Mouse (Mus musculus) ES-E14 (cell line): ENCODE measurements around the gene Mxra7. TPM values are rescaled to one million over a fixed set of nuclear protein-coding genes. Genes with fewer than 3 reads are reported as not detected.
A peak's percentile ranks its signal among the peaks of the same experiment; 100 is the strongest.

Source experiments
- DNase-seq: peaks from one replicate; pipeline ENCODE4 v3.0.0-alpha.2; 2013; ENCODE audit warnings: low read depth, low spot score
- H3K27ac ChIP-seq: 2 replicates; pipeline ENCODE4 v1.5.1; 2012; ENCODE audit warnings: low read depth, mild to moderate bottlenecking, low read length, moderate library complexity, mixed read lengths; ENCODE audit not compliant: poor library complexity, insufficient read depth, severe bottlenecking
- H3K36me3 ChIP-seq: 2 replicates; pipeline ENCODE4 v1.6.1; 2012; ENCODE audit warnings: mild to moderate bottlenecking, low read length, moderate library complexity, mixed read lengths; ENCODE audit not compliant: control insufficient read depth, poor library complexity, insufficient read depth, severe bottlenecking
- H3K4me1 ChIP-seq, 2 experiments: fragments of 150-350 bp in 1 of 2; sonication (generic) in 1 of 2; 2 replicates each; pipeline ENCODE4 v1.6.1; 2012; ENCODE audit warnings: low read length in 2 of 2, mild to moderate bottlenecking in 1 of 2, mixed read lengths in 1 of 2; ENCODE audit not compliant: control insufficient read depth in 2 of 2, insufficient read depth in 2 of 2, poor library complexity in 1 of 2
- H3K4me3 ChIP-seq, 2 experiments: fragments of 150-350 bp in 1 of 2; sonication (generic) in 1 of 2; 2 replicates each; pipeline ENCODE4 v1.5.1; 2012; ENCODE audit warnings: low read length in 2 of 2, low read depth in 1 of 2, mild to moderate bottlenecking in 1 of 2, mixed read lengths in 1 of 2; ENCODE audit not compliant: insufficient read depth in 1 of 2, poor library complexity in 1 of 2, severe bottlenecking in 1 of 2
- H3K9ac ChIP-seq: 2 replicates; pipeline ENCODE4 v1.6.1; 2012; ENCODE audit warnings: low read depth, mild to moderate bottlenecking, low read length, mixed read lengths; ENCODE audit not compliant: poor library complexity, insufficient read depth, severe bottlenecking
- H3K9me3 ChIP-seq: fragments of 150-350 bp; sonication (generic); 2 replicates; pipeline ENCODE4 v1.6.1; 2012; ENCODE audit warnings: low read depth, mild to moderate bottlenecking, low read length; ENCODE audit not compliant: control insufficient read depth, insufficient read depth
- CHD2 ChIP-seq: IDR thresholded peaks from 2 replicates; pipeline ENCODE4 v1.6.1; 2014; ENCODE audit warnings: mild to moderate bottlenecking, low read depth, low read length, inconsistent platforms
- HCFC1 ChIP-seq: IDR thresholded peaks from 2 replicates; pipeline ENCODE4 v1.6.1; 2012; ENCODE audit warnings: low read length, inconsistent platforms, borderline replicate concordance; ENCODE audit not compliant: insufficient read depth
- MAFK ChIP-seq: IDR thresholded peaks from 2 replicates; pipeline ENCODE4 v1.6.1; 2014; ENCODE audit warnings: mild to moderate bottlenecking, low read depth, low read length, inconsistent platforms; ENCODE audit not compliant: insufficient read depth
- ZC3H11A ChIP-seq: IDR thresholded peaks from 2 replicates; pipeline ENCODE4 v1.6.1; 2012; ENCODE audit warnings: low read depth, mild to moderate bottlenecking, inconsistent platforms, low read length, borderline replicate concordance
- ZNF384 ChIP-seq: IDR thresholded peaks from 2 replicates; pipeline ENCODE4 v1.6.1; 2012; ENCODE audit warnings: low read depth, low read length, inconsistent platforms
- in situ Hi-C, 2 experiments: fragments of 600-800 bp; cut with MboI; formaldehyde crosslinking; loops; one replicate each; pipeline ENCODE4 v1.15.1; 2025; ENCODE audit warnings: low sequenced_read_pairs in 2 of 2, inconsistent platforms in 1 of 2; ENCODE audit not compliant: unreplicated experiment in 2 of 2
- total RNA-seq: library from RNA; depleted of rRNA; stranded (reverse); fragments of 300-350 nt; gene quantifications from 2 replicates; pipeline ENCODE4 v1.2.3, GENCODE M21; 2012

Gene Mxra7
- total RNA-seq, 1 experiment = 5.8 TPM

DNA sequence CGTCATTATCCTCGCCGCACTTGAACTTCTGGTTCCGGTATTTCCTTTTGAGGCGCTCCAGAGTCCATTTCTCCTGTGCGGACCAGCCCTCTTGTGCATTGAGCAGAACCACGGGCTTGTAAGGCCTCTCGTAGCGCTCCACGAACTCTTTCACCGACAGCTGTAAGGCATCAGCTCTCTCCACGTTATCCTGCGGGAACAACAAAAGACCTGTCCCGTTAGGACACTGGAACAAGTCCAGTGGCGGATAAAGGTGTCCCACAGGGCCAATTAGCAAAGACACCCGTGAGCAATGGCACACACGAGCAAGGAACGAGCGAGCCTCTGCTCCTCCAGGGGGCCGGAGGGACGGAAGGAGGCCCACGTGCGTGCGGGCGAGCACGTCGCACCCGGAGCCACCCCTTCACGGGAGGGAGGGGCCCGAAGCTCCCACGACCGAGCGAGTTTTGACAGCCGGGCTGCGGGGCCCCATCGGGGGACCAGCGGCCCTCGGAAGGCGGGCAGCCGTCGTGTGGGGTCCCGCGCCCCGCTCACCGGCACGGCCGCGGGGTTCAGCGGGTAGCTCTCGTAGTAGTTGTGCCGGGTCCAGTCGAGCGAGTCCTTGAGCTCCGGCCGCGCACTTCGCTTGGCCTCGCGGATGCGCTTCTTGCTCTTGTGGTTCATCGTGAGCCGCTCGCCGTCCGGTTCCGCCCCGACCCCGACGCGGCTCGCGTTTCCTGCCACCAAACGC lies 14.8 kb upstream of the Mxra7 start:
- H3K27ac ChIP-seq = peak overlapping the region; percentile 68
- in situ Hi-C loops = no loop called here
- no peak for DNase-seq
- no peak for TF ChIP-seq ZNF384
- TF ChIP-seq ZC3H11A = no peak
- no peak for TF ChIP-seq MAFK
- no peak for TF ChIP-seq CHD2
- TF ChIP-seq HCFC1 = no peak
- H3K36me3 ChIP-seq = peaks cover 28% of the 10 kb centered on the region
- H3K9me3 ChIP-seq = no peaks in the 10 kb centered on the region
- H3K4me3 ChIP-seq = peak overlapping the region; percentile 72 to 86
- H3K9ac ChIP-seq = peak overlapping the region; percentile 79
- H3K4me1 ChIP-seq = peaks cover 2 to 9% of the 10 kb centered on the region in 2 experiments; a peak in 1 of 4 replicates

- no peaks in the 10 kb centered on the region for H3K9me3 ChIP-seq
- peak overlapping the region in 1 of 2 experiments; percentile 7; a peak in 1 of 4 replicates for H3K4me3 ChIP-seq
- peaks cover 2 to 11% of the 10 kb centered on the region in 2 experiments; a peak in 1 of 4 replicates for H3K4me1 ChIP-seq
- DNase-seq = no peak
- TF ChIP-seq HCFC1 = no peak
- TF ChIP-seq MAFK = no peak
- TF ChIP-seq CHD2 = no peak
- no peak for TF ChIP-seq ZNF384
- TF ChIP-seq ZC3H11A = no peak
- H3K36me3 ChIP-seq = peaks cover 46% of the 10 kb centered on the region
- peak overlapping the region; percentile 60; the same call in 1 of the 2 replicates for H3K9ac ChIP-seq
- no peak overlapping the region for H3K27ac ChIP-seq
- in situ Hi-C loops = no loop called here
These were observed 12.9 kb upstream of the Mxra7 start for GRCm38 (mm10) chr11:116840748-116841147.

DNA sequence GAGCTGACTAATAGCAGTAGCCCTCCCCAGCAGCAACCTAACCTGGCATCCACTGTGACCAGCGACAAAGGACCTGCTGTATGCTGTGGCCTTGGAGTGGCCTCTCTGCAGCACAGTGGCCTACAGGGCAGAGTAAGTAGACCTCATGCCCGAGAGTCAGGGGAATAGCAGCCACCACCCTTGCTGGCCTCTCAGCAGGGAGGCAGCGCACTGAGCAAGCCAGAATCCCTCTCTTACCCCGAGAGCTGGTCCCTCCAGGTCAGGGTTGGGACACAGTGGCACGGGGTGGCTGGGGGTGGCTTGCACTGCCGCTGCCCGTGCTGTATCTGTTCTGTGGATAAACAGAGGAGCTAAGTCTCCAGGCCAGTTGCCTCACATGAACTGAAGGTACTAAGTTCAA lies 11.8 kb upstream of the Mxra7 start:
- in situ Hi-C loops = no loop called here
- H3K9me3 ChIP-seq = no peaks in the 10 kb centered on the region
- H3K36me3 ChIP-seq = peaks cover 52% of the 10 kb centered on the region
- TF ChIP-seq HCFC1 (no peak), CHD2 (no peak), ZC3H11A (no peak), ZNF384 (no peak), MAFK (no peak)
- no peak overlapping the region for H3K27ac ChIP-seq
- H3K9ac ChIP-seq = no peak overlapping the region
- H3K4me1 ChIP-seq = peaks cover 2 to 11% of the 10 kb centered on the region in 2 experiments; a peak in 1 of 4 replicates
- no peak overlapping the region for H3K4me3 ChIP-seq
- no peak for DNase-seq

DNA sequence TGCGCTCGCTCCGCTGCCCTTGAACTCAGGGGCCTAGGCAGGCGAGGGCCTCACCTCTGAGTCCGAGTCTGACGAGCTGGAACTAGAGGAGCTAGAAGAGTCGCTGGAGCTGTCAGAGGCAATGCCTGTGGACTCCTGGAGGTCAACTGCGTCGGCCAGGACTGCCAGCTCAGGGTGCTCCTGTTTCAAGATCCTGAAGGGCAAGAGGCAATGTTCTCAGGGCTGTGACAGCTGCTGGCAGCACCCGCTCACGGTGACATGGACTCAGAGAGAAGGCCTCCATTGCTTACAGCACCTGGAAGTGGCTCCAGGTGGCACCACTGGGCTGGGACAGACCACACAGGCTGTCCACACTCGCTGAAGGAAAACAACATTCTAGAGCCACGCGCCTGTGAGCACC lies 11.1 kb upstream of the Mxra7 start:
- in situ Hi-C loops = no loop called here
- no peak overlapping the region for H3K9ac ChIP-seq
- H3K27ac ChIP-seq = no peak overlapping the region
- DNase-seq = no peak
- TF ChIP-seq HCFC1 (no peak), ZC3H11A (no peak), MAFK (no peak), ZNF384 (no peak), CHD2 (no peak)
- H3K36me3 ChIP-seq = peaks cover 58% of the 10 kb centered on the region
- H3K9me3 ChIP-seq = no peaks in the 10 kb centered on the region
- no peak overlapping the region for H3K4me3 ChIP-seq
- peaks cover 2 to 11% of the 10 kb centered on the region in 2 experiments; a peak in 1 of 4 replicates for H3K4me1 ChIP-seq

DNA sequence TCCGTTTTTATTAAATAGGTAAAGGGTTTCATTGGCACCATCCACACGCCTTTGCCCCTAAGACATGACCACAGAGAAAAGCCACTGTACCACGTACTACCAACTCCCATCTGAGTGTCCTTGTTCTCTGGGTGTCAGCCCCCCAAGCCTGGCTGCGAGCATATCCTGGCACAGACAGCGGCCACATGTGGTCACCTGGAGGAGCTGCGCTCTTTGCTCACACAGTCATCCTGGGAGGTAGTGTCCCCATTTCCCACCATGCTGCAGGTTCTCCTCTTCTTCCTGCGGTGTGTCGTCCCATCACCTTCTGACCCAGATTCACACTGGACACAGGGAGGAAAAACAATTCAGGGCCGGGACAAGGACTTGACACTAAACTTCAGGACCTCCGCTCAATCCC lies 9.6 kb upstream of the Mxra7 start:
- in situ Hi-C loops = no loop called here
- H3K4me1 ChIP-seq = peaks cover 2 to 11% of the 10 kb centered on the region in 2 experiments; a peak in 1 of 4 replicates
- peaks cover 60% of the 10 kb centered on the region for H3K36me3 ChIP-seq
- DNase-seq = no peak
- TF ChIP-seq CHD2 = no peak
- TF ChIP-seq ZC3H11A = no peak
- TF ChIP-seq HCFC1 = no peak
- TF ChIP-seq MAFK = no peak
- TF ChIP-seq ZNF384 = no peak
- no peak overlapping the region for H3K27ac ChIP-seq
- H3K9ac ChIP-seq = no peak overlapping the region
- no peaks in the 10 kb centered on the region for H3K9me3 ChIP-seq
- H3K4me3 ChIP-seq = no peak overlapping the region
